Mouse (Mus musculus) layer of hippocampus, adult 9-10 months (tissue): ENCODE measurements at regions not wholly inside any gene's neighbourhood (a gene's known extent, or its start where the extent isn't known, plus 50 kb on each side); places are given as distances from the start of the nearest gene placed in this dataset.
A peak's percentile ranks its signal among the peaks of the same experiment; 100 is the strongest.

Experiments used
- DNase-seq: peaks from one replicate; pipeline ENCODE4 v3.0.0; 2022; ENCODE audit warnings: low spot score

DNA sequence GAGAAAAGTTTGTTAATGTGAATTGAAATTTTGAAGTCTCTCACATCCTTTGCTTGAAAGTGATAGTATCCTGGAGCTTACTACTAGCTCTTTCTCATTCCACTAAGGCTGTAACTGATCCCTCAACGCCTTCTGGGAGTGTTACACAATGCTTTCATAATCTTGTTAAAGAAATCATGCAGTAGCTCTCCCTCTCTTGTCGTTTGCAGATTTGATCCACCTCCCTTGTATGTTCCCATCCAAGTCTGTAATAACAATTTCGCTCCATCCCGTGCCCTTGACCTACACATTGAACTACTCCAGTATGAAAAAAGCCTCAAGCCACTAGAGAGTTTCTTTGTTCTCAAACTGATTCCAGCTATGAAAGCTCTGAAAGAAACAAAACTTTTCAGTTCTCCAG, 63.9 kb upstream of the Fibin start:
- DNase-seq: no peak

DNA sequence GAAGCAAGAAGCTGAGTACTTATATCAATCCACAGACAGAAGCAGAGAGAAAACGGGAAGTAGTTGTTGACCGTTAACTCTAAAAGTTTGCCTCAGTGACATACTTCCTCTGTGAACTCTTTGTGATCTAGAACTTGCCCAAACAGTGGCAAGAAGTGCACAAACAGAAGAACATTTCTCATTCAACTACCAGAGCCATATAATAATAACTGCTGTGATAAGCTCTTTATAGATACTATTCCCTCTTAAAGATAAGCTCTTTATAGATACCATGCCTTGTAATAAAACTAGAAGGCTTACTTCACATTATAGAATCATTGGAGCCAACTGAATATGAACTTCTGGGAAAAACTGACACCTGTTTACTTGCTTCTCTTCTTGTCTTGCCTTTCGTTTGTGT, 89.7 kb upstream of the Fibin start:
- no peak for DNase-seq

DNA sequence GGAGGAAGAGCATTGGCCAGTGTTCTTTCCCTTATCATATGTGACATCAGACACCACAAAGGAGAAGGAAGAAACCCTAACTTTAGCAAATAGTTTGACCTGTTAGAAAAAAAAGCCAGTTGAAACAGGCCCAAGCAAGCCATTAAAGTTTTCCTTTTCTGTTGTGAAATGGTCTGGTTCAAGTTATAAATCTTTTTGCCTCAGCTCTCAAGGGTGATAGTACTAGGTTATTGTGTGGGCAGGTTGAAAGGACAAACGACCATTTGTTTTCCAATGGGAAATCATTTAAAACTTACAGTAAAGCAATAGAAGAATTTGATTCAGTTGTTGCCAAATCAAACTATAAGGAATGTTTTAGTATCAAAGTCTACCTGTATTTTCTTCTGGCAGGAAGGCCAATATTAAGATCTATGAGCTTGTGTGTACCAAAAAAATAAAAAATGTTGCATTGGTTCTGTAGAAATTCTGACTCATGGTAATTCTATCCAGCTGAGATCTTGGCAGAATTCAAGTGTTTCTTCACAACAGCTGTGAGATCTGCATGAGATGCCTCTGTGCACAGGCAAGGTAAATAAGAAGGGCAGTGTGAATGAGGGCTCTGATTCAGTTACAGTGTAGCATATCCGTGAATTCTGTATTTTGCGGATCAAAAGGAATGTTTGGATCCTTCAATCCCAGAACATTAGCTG, 109.5 kb upstream of the Fibin start:
- no peak for DNase-seq

GRCm38 (mm10) chr2:110476591-110476990, 113.6 kb upstream of the Fibin start:
- peak; percentile 20 for DNase-seq

GRCm38 (mm10) chr2:110481327-110481726, 115.8 kb upstream of the Slc5a12 start:
- no peak for DNase-seq

GRCm38 (mm10) chr2:110486201-110486600, 110.9 kb upstream of the Slc5a12 start:
- no peak for DNase-seq

DNA sequence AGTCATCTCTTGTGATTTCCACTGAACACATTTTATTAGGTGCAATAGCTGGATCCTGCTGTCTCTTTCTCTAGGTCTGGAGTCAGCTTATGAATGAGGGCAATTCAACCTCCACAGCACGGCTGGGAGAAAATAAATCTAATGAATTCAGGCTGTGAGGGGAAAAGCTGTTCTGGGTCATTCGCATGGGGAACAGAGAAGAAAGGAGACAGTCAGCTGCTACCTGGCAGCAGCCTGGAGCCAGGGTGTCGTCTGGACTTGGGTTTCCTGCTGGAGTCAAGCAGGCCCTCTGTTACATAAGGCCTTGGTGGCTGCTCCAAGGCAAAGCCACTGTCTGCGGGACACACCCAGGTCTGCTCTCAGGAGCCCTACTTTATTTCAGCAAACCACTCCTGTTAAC, 110.4 kb upstream of the Slc5a12 start:
- no peak for DNase-seq

DNA sequence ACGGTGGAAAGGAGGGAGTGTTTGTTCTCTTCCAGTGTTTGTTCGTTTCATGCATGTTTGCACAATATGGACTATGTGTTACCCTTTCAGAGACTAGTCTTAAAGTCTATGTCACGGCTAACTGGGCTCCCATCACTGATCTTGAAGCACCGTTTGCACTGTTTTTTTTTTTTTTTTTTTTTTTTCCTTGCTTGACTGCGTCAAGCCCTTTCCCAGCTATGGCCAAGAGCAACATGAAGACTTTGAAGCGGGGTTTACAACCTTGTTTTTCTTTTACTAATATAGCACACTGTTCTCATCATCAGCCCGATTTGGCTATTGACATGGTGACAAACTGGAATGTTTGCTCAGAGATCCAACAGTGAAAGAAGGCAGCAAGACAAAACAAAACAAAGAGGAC, 109.1 kb upstream of the Slc5a12 start:
- DNase-seq: no peak

DNA sequence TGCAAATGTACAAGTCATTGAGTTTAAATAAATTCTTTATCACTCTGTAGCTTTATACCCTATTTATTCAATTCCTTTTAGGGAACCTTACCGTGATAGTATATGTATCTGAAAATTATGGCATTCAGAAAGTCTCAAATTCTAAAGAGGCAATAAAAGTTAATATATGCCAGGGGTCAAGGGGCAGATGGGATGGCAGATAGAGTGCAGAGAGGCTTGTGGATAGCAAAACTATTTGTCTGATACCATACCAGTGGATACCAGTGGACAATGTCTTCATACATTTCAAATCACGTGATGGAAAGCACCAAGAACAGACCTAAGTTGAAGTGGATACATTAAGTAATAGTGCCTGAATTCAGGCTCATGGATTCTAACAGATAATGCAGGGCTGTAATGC, 95.3 kb upstream of the Slc5a12 start:
- DNase-seq: no peak

DNA sequence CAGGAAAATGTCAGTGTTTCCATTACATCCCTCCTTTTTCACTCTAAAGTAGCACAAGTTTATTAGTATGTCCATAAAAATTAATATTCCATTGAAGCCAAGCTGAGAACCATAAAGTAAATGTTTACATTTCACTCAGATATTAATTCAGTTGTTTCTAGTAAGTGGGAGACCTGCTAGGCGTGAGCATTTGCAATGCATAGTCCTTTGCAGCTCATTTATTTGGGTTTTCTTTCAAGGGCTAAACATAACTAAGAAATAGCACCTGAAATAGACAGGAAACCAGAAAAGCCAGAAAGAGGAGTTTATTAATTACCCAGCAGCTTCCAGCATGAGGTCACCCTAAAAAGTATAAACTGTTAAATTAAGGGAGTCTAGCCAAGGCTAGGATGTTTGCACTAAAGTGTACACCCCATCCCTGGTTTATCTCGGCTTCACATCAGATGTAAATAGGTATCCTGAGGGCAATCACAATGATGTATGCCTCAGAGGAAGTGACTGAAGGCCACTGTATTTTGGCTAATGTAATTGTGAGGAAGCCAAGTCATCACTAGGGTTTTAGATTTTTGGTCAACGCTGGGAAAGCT, 88.8 kb upstream of the Slc5a12 start:
- no peak for DNase-seq

DNA sequence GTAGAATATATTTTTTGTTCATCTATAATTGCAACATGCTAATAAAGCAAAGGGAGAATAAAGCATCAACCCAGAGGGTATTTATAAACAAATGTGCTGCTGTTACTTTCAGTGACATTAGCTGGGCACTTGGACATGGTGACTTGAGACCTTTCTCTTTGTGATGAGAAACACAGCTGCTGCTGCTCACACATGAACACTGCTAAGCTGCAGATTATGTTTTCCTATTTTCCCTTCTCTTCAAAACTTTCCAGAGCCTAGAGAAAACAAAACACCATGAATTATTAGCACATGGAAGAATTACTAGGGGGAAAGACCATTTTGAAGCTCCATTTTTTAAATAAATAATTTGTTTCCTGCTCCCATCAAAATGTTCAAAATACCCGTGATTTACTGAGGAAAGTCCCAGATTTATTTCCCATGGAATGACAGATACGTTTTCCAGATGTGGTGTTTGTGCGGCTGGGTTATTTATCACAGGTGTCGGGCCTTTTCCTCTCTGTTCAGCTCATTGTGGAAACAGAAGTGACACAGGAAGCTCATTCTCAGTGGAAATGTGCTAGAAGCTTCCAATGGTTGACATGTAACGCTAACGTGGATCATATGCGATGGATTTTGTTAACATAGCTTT, 73.8 kb upstream of the Slc5a12 start:
- no peak for DNase-seq

DNA sequence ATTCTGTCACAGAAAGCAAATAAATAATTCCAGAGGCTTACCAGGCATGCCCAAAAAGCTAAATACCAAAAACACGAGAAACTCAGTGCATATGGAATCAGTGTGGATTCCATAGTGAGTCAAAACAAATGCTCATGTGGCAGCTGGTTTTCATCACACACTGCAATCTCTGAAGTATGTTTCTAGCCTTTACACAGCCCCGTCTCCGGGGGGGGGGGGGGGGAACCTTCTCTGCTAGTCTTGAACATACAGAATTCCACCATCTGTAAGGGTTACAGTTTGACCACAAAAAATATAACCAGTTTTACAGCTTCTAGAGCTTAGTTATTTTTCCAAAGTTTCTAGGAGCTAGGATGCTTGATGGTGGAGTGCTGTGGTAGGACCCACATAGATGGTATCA, 68.9 kb upstream of the Slc5a12 start:
- DNase-seq: no peak

DNA sequence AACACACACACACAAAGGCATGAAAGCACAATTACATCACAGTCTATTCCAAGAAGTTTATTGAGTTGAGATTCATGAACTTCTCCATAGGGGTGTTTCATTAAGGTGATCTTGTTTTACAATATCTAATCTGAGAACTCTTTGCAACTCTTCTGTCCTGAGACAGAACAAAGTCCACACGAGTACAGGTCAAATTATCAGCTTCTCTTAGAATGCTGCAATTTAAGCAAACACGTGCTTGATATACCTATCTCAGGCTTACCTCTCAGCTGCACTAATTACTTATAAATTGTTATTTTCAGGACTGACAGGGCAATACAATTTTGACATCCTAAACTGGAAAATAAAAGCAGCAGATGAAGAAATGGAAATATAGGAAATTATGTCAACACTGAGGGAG, 57.0 kb upstream of the Slc5a12 start:
- no peak for DNase-seq

DNA sequence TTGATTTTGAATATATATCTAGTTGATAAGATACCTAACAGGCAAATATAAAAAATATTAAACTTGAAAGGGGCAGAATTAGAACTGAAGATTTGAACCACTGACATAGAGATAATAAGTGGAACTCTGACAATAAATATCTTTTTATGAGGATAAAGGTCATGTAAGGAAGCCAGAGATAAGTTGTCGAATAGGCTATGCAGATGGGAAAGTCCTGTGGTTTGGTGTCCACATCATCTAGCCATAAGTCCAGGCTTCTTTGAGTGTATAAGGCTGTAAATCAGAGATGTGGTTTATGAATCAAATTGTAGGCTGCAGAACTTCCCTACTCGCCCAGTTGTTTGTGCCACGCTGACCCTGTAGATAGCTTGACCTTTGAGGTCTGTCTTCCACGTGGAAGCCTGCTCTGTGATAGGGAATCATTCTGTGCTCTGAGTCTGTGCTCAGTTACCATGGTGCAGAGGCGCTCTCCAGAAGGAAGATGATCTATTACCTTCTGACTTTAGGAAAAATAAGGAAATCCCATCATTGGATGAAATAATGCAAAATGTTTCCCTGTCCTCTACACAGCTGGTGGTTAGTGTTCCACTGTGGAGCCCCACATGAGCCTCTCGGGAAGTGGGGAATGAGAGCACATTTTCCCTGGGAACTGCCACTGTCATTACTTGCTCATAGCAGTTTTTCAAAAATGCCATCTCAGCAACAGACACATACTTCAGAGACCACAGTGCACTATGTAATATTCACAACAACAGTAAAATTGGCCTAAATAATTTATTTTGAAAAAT, 56.3 kb upstream of the Slc5a12 start:
- no peak for DNase-seq

GRCm38 (mm10) chr2:110541358-110541737, 55.8 kb upstream of the Slc5a12 start:
- DNase-seq: no peak
